Mouse (Mus musculus) thymus, adult 18-20 months (tissue): ENCODE results near the gene Kdm1b.
A peak's percentile ranks its signal among the peaks of the same experiment; 100 is the strongest.

Source experiments
- DNase-seq, 2 experiments: peaks; one replicate each; pipeline ENCODE4 v3.0.0; 2022; ENCODE audit warnings: mixed read lengths in 2 of 2

Gene Kdm1b

DNA sequence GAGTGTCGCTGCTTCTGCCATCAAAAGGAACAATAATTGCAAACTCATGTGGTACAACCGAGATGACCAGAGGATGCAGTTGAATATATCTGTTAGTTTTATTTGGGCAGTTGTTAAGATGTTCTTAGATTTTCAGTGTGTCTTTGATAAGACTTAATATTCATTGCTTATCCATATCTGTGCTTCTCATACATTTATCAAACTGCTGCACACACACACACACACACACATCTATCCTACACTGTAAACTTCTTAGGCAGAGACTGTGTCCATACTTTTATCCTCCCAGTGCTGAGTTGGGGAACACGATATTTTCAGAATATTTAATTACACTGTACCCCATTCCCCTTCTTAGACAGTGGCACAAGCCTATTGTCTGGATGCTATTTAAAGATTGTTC lies 67.9 kb downstream of the Kdm1b start:
- DNase-seq, result no peak

DNA sequence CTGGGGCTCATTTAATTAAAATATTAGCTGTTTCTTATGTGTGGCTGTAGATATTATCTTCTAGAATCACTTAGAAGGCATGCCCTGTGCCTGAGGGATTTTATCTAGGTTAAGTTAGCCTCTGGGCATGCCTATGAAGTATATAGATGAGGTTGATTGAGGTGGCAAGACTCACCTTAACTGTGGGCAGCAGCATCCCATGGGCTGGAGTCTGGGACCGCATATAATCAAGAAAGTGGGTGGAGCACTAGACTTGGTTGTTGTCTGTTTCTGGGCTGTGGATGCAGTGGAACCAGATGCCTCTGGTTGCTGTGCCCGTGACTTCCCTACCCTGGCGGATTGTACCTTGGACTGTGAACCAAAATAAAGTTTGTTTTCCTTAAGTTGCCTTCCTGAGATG lies 68.8 kb downstream of the Kdm1b start:
- DNase-seq, result no peak

DNA sequence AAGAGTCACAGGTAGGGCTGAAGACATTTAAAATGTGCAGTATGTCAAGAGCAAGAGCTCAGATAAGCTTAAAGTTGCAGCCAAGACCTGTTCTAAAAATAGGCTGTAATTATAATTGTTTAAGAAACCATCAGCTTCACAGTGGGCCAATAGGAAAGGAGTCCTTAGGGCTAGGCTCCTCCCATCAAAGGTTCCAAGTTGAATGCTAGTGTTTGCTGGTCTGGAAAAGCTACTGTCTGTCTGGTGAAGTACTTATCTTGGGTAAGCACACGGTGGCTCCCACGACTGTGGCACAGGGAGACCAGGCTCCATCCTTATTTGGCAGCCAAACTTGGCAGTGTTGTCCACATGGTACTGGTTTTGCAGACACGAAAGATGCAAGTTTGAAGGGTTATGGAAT lies 69.6 kb downstream of the Kdm1b start:
- DNase-seq, result no peak

DNA sequence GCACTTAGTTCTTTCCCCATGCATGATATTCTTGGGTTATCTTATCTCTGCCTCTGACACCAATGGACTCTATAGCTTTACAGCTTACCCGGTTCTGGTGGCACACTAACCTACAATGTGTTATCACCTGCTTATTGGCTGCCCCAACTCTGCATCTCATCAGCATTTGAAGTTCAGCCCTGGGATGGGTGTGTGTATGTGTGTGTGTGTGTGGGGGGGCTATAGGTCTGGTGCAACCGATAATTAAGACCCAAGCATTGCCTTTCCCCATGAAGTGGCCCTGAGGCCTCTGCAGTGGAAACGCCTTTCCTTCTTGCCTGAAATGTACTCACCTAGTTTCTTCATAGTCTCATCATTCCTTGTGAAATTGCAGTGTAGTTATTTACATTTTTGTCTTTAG lies 72.7 kb downstream of the Kdm1b start:
- no peak for DNase-seq

DNA sequence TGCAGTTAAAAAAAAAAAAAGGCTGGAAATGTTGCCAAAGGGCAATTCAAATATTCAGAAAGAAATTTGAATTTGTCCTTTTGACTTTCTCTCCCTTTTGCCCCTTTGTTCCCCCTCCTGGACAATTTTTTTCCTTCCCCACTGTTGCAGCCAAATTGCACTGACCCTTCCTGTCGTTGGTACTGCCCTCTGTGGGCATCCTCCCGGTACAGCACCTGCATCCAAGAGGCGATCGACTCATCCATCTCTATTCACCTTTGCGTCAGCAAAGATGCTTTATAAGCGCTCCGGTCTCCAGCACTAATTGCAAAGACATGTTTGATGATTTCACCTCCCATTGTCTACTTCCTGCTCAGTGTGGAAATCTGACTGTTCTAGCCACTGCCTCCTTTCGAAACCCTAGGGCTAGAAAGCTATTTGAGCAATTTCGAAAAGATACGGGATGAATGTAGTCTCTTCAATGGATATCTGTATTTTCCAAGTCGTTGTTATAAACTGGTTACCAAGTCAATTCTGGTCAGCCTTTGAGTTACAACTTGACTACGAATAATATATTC lies 78.1 kb downstream of the Kdm1b start:
- no peak for DNase-seq

DNA sequence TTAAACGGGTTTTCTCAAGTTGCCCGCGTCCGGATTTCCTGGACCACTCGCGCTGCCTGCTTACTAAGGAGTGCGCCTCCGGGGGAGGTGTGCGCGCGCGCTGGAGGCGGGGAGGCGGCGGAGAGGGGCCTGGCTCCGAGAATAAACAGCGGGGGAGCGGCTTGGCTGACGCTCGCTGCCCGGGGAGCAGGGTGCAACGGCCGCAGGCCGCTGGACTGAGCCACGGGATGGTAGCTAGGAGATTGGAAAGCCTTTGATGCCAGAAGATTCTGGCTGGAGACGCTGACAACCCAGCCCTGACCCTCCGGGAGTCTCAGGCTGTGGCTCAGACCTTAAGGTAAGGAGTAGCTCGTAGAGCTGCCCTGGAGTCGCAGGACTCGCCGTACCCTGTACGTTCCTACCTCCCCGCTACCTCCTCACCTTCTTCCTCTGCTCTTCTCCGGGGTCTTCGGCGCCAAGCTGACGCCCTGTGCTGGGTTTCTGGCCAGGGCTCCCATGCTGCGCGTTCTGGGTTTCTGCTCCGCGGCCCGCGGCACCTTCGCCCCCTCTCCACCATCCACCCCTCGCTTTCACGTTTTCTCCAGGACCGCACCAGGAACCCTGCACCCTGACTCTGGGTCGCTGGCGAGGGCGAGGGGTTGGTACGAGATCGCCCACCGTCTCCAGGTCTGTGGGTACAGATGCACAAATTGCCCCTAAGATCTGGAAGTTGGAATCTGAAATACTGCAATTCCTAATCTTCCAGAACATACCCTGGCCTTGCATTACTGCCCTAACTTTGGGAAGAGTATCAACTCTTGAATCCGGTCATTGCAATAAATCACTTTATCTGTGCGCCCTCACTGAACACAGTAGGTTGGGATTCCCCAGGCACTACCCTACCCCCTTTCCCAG lies 79.5 kb downstream of the Kdm1b start, which contains the start of gene Rnf144b:
Rnf144b (plus strand) TSS at position 120 of the 894 bp plus-strand sequence.
- DNase-seq, result peak; percentile 53 to 55

DNA sequence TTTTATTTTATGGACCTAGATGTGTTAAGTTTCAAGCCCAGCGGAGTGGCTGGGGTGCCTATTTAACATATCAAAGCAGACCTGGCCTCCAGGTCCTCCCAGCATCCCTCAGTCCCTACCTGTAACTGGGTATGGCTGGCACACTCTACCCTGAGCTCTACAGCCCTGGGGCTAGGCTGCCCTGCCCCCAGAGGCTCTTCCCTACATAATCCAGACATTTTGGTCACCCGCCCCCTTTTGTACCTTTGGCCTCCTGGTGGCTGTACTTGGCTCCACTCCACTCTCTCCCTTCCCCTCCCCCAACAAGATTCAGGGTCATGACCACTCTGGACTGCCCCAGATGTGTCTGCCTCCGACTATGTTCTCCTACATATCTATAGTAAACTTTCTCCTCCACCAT lies 81.2 kb downstream of the Kdm1b start:
- no peak for DNase-seq

DNA sequence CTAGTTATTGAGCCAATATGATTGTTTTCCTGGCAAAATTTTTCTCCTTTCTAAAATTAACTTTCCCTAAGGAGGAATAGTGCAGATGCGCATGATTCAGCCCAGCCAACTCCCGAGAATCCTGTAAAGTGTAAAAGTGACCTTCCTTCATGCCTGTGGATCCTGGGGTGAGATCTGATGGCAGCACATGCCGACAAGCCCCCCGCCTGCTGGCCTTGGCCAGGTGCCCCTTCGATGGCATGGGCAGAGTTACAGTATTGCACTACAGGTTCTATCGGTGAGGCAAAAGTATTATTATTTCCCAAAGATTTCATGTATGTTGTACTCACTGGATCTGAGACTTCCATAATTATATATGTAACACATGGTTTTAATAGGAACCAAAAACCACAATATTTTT lies 81.7 kb downstream of the Kdm1b start:
- no peak for DNase-seq

DNA sequence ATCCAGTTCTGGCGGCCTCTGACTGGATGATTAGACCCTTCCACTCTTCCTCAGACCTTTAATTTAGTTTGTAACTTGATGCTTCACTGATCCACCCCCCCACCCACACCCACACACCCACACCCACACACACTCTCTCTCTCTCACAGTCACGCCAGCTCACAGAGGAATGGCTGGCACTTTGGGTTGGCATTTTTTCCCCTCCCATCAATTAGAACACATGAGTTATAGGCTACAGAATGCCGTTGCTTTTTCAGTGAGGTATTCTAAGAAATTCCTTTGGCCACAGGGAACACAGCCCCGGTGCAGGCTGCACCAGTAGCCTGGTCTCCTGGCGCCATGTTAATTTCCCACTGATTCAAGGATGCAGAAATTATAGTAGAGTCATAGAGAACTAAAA lies 82.3 kb downstream of the Kdm1b start:
- no peak for DNase-seq

DNA sequence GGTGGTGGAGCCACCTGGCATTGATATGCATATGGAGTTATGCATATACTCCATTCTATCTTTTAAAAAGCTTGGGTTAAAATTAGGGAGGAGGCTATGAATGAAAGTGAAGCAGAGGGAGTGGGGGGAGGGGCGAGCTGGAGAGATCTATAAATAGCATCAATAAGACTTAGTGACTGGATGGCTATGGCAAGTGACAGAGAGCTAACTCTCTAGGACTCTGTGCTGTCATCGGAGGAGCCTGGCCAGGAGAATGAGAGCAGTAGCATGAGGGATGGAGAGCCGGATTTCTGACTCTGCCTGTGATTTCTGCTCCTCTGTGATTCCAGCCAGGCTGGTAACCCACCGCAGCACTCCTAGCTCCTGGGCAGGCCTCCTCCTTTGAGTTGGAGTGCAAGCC lies 85.8 kb downstream of the Kdm1b start:
- DNase-seq, result no peak

DNA sequence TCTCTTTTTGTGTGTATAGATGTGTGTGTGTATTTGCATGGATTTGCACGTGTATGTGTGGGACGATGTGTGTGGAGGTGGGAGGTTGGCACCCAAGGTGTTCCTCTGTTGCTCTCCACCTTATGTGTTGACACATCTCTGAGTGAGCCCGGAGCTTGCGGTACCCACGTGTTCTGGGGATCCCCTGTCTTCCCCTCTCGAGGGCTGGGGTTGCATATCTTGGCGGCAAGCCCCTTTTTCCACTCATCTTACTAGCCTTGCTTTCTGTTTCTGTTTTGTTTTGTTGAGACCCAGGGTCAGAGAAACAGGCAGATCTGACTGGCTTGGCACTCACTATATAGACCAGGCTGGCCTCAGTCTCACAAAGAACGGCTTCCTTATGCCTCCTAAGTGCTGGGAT lies 89.8 kb downstream of the Kdm1b start:
- no peak for DNase-seq

DNA sequence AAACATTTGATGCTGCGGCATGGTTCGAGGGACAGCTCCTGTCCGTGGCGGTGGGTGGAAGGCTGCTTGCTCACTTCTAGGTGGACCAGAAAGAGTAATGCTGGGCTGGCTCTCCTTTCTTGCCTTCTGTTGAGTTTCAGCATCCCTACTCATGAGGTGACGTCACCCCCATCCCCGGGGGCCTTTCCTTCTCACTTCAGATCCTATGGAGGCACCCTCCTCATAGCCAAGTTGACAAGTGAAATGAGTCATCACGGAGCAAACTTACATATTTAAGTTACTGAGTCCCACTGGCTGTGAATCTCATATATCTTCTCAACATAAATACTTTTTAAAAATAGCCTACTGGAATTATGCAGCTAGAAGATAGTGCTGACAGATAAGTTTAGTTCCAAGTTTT lies 91.5 kb downstream of the Kdm1b start:
- DNase-seq, result no peak
